Mouse (Mus musculus): ENCODE data around the gene Ppp4r1. TPM values are rescaled to one million over a fixed set of nuclear protein-coding genes. Genes with fewer than 3 reads are reported as not detected.

Ppp4r1 gene
- total RNA-seq, 2 experiments from 2014 or later: 26.3 to 36.5 TPM

DNA sequence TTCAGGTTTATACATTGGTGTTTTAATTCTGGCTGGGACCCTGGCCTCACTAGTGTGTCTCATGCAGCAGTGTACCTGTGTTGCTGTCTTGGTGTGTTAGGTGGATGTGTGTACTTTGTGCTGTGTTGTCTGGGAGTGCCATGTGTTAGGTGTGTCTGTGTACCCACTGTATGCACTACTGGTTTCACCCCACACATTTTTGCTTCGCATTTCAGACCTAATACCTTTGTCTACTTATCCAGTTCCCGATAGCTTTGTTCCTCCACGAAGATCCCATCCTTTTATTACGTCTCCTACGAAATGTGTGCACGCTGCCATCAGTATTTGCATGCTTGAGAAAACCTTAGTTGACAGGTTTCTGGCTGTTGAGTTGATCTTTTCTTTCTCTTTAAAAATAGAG lies 18.1 kb downstream of the Ppp4r1 start:
- DNase-seq (ENCODE audit: low spot score in 2 of 2): no peak

DNA sequence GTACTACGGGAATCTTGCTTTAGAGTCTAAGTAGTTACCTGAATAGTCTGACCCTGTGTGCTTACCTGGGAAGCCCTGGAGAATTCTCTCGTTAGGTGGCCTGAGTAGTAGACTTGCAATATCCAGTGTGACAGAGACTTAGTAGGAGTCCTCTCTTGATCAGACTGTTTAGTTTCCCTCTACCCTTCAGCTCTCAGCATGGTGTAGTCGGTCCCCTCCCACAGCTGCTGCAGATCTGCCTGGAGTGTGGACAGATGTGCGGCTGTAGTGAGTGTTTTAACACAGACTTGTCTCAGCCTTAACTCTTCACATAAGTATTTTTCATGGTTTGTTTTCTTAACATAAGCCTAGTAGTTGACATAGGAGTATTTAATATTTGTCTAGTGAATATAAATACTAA lies 19.7 kb downstream of the Ppp4r1 start:
- DNase-seq (ENCODE audit: low spot score in 2 of 2): no peak

- no peak for DNase-seq (ENCODE audit: low spot score in 2 of 2)
Measured at GRCm38 (mm10) chr17:65805966-65806365, 23.6 kb downstream of the Ppp4r1 start.

DNA sequence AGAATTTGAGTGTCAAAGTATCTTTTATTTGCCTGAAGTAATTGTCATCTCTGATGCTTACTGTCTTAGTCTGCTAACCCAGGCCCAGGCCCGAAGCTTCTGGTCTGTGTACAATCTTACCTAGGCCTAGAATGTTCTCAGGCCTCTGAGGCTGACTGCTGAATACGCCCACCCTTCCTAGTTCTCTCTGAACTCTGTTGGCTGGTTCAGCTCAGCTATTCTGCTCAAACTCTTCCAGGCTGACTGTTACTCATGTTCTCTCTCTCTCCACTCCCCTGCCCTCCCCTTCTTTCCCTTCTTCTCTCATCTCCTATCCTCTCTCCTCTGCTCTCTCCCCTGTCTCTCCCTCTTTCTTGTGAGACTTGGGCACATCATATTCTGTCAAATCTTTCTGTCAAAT lies 24.0 kb downstream of the Ppp4r1 start:
- DNase-seq (ENCODE audit: low spot score in 2 of 2): no peak

GRCm38 (mm10) chr17:65811032-65811431 lies 28.7 kb downstream of the Ppp4r1 start:
- no peak for DNase-seq (ENCODE audit: low spot score in 2 of 2)

DNA sequence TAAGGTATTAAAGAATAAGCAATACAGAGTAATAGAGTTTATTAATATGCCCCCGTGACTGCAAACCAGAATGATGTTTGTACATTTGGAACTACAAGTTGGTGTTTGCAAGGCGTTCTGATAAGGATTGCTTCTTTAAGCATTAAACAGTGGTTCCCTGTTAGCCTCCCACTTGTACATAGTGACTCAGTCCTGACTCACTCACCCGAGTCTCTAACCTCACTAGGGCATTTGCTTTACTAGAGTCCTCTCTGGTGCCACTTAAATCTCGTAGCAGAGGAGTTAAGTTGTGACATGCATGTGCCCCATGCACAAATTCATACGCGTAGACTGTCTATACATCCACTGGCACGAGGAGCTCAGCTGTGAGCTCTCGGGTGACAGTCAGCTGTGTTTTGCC lies 31.4 kb downstream of the Ppp4r1 start:
- no peak for DNase-seq (ENCODE audit: low spot score in 2 of 2)

DNA sequence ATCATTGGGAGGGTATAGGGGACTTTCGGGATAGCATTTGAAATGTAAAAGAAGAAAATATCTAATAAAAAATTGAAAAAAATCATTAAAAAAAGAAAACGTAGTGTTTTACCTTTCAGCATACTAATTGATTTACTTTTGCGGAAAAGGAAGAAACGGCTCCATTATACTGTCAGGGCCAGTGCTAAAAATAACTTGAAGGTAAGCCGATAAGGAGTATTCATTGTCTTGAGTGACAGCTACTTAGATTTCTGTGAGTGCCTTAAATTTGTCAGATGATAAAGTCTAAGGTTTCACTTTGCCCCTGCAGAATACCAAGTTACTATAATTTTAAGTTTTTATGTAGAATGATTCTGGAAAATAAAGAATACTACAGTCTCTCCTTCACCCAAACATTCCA lies 37.8 kb downstream of the Ppp4r1 start:
- DNase-seq (ENCODE audit: low spot score in 2 of 2): no peak

DNA sequence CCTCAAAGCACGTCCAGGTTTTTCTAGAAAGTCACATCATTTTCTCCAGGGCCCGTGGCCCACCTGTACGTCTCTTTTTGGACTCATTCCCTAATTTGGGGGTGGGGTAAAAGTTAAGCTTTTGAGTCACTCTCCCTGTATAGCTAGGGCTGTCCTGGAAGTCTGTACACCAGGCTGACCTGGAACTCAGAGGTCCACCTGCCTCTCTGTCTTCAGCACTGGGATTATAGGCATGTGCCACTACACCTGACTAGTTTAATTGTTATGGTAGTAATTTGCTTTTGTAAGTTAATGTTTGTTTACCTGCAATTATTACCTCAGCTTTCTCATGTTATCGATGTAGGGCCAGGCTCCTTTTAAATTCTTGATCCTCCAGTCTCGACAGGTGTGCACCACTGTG lies 40.0 kb downstream of the Ppp4r1 start:
- DNase-seq (ENCODE audit: low spot score in 2 of 2): no peak

- DNase-seq (ENCODE audit: low spot score in 2 of 2): no peak
Measured at GRCm38 (mm10) chr17:65824246-65824645, 41.9 kb downstream of the Ppp4r1 start.

DNA sequence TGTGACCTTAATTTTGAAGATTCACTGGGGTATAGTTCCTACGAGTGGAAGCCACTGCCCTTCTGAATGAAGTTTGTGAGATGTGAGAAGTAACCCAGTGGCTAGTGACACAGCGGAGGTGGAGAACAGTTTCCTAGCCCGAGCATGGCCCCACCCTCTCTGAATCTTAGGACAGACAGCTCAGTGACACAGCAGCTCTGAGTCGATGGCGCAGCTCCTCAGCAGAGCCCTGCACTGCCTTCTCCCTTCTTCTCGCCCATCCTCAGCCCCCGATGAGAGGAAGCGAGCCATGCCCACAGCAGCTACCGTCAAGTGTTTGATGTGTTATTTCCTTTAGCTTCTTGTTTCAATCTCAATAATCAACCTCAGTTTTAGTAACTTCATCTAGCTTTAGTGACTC lies 43.9 kb downstream of the Ppp4r1 start:
- DNase-seq (ENCODE audit: low spot score in 2 of 2): no peak

- no peak for DNase-seq (ENCODE audit: low spot score in 2 of 2)
Measured at GRCm38 (mm10) chr17:65827119-65827840, 44.9 kb downstream of the Ppp4r1 start.

DNA sequence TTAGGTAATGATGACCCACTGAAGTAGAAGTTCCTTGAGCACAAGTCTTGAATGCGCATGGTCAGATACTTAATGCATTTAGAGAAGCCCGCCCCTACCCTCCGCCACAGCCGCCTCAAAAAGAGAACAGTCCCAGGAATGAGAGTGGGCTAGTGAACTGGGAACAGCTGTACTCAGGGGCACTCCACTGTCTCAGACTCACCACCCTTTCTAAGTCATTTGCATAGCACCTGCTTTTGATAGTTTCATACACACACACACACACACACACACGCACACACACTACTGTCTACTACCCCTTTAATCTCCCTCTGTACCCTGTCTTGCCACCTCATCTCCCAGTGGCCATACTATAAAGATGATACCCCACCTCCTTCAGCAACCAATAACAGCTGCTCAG lies 45.5 kb downstream of the Ppp4r1 start:
- DNase-seq (ENCODE audit: low spot score in 2 of 2): no peak

DNA sequence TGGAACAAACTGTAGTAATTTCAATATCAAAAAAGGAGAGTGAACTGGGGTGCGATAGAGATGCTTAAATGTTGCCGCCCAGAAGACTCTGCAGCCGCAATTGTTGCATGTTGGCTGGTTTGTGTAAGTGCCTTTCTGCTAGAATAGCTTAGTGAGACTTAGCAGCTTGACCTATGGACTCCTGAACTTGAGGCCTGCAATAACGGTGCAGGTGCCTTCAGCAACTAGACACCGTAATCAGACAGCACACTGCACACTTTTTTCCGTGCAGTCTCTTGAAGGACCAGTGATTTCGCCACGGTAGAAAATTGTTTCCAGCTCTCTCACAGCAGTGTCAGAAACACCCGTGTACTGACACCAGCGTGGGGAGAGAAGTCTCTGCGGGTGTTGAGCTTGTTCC lies 46.6 kb downstream of the Ppp4r1 start:
- DNase-seq (ENCODE audit: low spot score in 2 of 2): no peak

DNA sequence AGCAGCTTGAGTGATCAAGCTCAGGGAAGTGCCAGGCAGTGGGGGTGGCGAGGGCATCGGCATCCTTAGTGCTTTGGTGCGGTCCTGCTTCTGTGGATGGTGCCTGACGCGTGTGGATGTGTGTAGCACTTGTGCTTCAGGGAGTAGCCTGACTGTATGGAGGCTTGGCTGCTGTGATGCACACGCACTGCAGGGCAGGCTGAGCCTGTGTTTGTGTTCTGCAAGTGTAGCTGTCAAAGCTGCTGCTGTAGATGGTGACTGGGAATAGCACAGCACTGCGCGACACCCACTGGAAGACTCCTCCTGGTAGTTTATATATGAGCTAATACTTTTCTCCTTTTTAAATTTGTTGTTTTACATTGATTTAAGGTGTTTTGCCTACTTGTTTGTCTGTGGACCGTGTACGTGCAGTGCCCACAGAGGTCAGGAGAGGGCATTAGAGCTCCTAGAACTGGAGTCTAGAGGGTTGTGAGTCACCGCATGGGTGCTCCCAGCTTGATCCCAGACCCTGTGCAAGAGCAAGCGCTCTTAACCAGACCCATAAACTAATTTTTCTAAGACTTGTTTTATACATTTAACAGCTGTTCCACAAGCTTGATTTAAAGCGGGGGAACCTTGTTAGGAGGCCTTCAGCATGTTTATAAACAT lies 48.0 kb downstream of the Ppp4r1 start:
- DNase-seq (ENCODE audit: low spot score in 2 of 2): no peak

GRCm38 (mm10) chr17:65833891-65834290 lies 51.5 kb downstream of the Ppp4r1 start:
- no peak for DNase-seq (ENCODE audit: low spot score in 2 of 2)

DNA sequence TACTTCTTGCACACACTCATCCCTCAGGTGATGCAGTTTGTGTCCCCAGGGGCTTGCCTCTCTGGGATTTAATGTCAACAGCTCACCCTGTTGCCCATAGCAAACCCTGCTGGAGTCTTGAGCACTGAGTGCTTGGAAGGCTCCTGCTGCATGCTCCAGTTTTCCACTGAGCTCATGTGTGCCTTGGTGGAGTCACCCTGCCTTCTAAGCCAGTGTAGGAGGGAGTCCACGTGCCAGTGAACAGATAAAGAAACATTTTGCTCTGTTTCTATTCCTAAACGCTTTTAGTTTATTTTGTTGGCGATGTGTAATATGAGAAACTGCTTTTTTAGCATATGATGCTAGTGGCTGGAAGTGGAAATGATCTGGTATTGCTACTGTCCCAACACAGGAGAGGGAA lies 54.4 kb downstream of the Ppp4r1 start:
- peak in 1 of 2 experiments; percentile 41 for DNase-seq (ENCODE audit: low spot score in 2 of 2)

GRCm38 (mm10) chr17:65839541-65840256 lies 57.3 kb downstream of the Ppp4r1 start:
- DNase-seq (ENCODE audit: low spot score in 2 of 2): no peak

GRCm38 (mm10) chr17:65842669-65843381 lies 60.5 kb downstream of the Ppp4r1 start:
- no peak for DNase-seq (ENCODE audit: low spot score in 2 of 2)

DNA sequence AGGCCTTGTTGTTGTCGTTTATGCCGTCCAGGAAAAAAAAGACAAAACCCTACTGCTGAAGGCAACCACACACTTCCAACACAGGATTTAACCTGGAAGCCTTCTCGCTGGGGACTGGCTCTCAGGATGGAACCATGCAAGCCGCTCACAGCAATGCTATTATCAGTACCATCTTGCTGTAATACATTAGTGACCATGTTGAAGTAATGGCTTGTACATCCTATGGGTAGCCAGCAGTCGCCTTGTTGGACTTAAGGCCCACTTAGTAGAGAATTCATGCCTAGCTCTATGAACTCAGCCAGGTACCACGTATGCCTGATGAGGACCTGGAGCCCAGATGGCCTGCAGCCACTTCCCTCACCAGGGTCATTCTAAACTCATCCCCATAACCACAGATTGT lies 63.0 kb downstream of the Ppp4r1 start:
- no peak for DNase-seq (ENCODE audit: low spot score in 2 of 2)

DNA sequence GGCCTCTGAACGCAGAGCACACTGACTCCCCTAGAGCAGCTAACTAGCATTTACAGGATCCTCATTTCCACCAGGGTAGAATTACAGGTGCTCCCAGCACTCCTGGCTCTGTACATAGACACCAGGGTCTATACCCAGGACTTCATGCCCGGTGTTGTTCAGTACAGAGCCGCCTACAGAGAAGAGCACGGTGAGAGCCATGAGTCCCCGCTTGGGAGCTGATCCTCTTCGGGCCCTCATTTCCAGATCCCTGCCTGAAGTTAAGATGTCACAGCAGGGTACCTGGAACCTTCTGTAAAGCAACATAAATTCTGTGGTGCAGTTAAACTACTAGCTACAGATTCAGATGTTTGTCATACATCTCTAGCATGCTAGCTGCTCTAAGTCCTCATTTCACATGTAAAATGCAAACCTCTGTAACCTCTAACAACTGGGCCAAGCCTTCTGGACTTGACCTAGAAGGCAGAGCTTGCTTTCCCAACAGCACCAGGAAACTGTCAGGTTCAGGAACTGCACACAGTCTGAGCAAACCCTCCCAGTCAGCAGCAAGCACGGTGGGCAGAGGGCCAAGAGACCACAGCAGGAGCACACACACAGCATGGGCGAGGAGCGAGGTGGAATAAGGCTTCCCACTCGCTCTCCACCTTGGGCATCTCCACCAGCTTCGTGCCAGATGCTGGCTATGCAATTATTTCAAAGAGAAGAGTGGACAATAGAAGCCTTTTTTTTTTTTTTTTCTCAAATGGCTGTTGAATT lies 65.5 kb downstream of the Ppp4r1 start:
- DNase-seq (ENCODE audit: low spot score in 2 of 2): no peak

- no peak for DNase-seq (ENCODE audit: low spot score in 2 of 2)
Measured at GRCm38 (mm10) chr17:65850487-65850886, 68.1 kb downstream of the Ppp4r1 start.
